Mouse (Mus musculus): ENCODE measurements around the gene Pxdn.

DNA sequence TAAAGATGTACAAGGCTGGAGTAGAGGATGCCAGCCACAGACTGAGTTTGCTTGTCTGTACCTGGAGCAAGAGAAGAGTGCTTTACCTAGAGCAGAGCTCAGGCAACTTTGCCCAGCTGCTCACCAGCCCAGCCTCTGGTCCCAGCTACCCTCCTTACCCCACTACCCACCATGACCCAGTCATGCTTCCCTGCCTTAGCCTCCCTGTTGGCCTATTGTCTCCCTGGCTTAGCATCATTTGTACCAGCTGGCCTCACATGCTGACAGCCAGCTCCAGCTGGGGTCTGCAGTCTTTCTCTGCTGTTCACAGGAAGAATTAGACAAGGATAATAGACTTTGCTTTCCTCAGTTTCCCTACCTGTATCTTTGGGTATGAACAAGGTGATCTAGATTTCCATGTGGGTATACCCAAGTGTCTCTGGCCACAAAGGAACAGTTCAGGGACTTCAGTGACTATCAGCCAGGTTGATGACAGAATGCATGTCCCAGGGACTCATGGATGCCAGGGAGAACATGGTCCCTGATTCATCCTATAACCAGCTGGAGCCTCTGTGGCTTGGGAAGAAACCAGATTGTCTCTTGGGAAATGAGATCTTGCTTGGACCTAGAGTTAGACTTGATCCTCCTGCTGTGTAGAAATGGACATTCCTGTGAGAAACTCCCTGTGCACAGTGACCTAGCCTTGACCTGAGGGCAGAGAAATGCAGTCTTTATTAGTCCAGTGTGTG lies 98.6 kb downstream of the Pxdn start:
- TF ChIP-seq CTCF (IDR thresholded peaks at IDR 0.05; ENCODE audit: low read depth) (no peak), EP300 (IDR thresholded peaks at IDR 0.05; ENCODE audit: low read depth) (no peak)

All from liver, embryonic 14.5 days (tissue).